Mouse (Mus musculus) lung, adult 2 months (tissue): Measurements from ENCODE around the gene Ndufs2. TPM values are rescaled to one million over a fixed set of nuclear protein-coding genes. Genes with fewer than 3 reads are reported as not detected.
A peak's percentile ranks its signal among the peaks of the same experiment; 100 is the strongest.

Experiments
- DNase-seq: peaks from one replicate; pipeline ENCODE4 v3.0.0; 2022
- H3K4me1 ChIP-seq: fragments of 200-500 bp; 2 replicates; pipeline ENCODE4 v1.6.1; 2011; ENCODE audit warnings: low read length; ENCODE audit not compliant: control insufficient read depth, insufficient read depth
- H3K4me3 ChIP-seq: fragments of 200-500 bp; replicated peaks from 2 replicates; pipeline ENCODE3; 2011; ENCODE audit warnings: low read depth, mild to moderate bottlenecking, control low read depth, low read length; ENCODE audit errors: extremely low read depth
- CTCF ChIP-seq: fragments of 200-500 bp; IDR thresholded peaks from 2 replicates; pipeline ENCODE4 v1.5.1; 2011; ENCODE audit warnings: mild to moderate bottlenecking, low read length, control low read depth; ENCODE audit not compliant: insufficient read depth
- POLR2A ChIP-seq: fragments of 200-500 bp; IDR thresholded peaks from 2 replicates; pipeline ENCODE4 v1.6.1; 2011; ENCODE audit warnings: low read depth, mild to moderate bottlenecking, control low read depth, low read length, borderline replicate concordance; ENCODE audit errors: extremely low read depth
- WGBS: fragments of 180-500 bp; shearing (Covaris S2); methylation state at CpG from one replicate; pipeline ENCODE4 v1.1.7; 2018; 5-methylcytosine and 5-hydroxymethylcytosine counted together
- polyA plus RNA-seq: library from polyadenylated mRNA; depleted of rRNA; stranded (reverse); fragments of >200 nt; gene quantifications from 2 replicates; pipeline ENCODE4 v1.2.3, GENCODE M21; 2012

Gene Ndufs2
- polyA plus RNA-seq, 1 experiment: 118 TPM

DNA sequence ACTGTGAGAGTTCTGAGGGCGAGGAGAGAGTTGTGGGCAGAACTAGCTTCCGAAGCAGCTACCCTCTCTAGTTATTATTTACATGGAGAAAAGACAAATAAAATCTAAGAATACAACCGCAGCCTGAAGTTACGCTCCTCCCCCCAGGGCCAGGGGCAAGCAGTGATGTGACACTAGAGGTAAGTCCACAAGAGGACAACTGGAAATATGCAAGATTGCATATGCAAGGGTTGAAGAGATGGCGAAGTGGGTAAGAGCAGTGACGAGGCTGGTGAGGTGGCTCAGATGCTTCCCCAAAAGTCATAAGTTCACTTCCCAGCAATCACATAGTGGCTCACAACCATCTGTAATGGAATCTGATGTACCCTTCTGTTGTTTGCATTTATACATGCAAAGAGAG lies 28.0 kb downstream of the Ndufs2 start:
- H3K4me1 ChIP-seq: peaks cover 9% of the 10 kb centered on the region
- 52% methylated on average over 6 of the region's 6 CpGs for WGBS
- DNase-seq: no peak
- TF ChIP-seq CTCF: no peak
- no peak for TF ChIP-seq POLR2A
- peak overlapping the region; percentile 19 for H3K4me3 ChIP-seq

- Histone ChIP-seq H3K4me1 (peaks cover 9% of the 10 kb centered on the region), H3K4me3 (peak within 1 kb of the TSS; percentile 79)
- WGBS: 1% methylated on average over 28 of the region's 28 CpGs
- TF ChIP-seq POLR2A: peak; percentile 55; the same call in 1 of the 2 replicates
- no peak for TF ChIP-seq CTCF
- peak; percentile 85 for DNase-seq
These were observed 28.7 kb downstream of the Ndufs2 start, which contains the start of gene Tomm40l for GRCm38 (mm10) chr1:171222238-171223155. TSS of gene Tomm40l (minus strand) at chr1:171222514.

- H3K4me3 ChIP-seq: peak overlapping the region; percentile 79
- peaks cover 9% of the 10 kb centered on the region for H3K4me1 ChIP-seq
- DNase-seq: no peak
- WGBS: 5% methylated on average over 22 of the region's 22 CpGs
- TF ChIP-seq POLR2A (no peak), CTCF (no peak)
These were observed 29.7 kb downstream of the Ndufs2 start for GRCm38 (mm10) chr1:171221281-171222193.

- H3K4me3 ChIP-seq: no peak overlapping the region
These were observed 30.3 kb downstream of the Ndufs2 start for GRCm38 (mm10) chr1:171220871-171221270.

DNA sequence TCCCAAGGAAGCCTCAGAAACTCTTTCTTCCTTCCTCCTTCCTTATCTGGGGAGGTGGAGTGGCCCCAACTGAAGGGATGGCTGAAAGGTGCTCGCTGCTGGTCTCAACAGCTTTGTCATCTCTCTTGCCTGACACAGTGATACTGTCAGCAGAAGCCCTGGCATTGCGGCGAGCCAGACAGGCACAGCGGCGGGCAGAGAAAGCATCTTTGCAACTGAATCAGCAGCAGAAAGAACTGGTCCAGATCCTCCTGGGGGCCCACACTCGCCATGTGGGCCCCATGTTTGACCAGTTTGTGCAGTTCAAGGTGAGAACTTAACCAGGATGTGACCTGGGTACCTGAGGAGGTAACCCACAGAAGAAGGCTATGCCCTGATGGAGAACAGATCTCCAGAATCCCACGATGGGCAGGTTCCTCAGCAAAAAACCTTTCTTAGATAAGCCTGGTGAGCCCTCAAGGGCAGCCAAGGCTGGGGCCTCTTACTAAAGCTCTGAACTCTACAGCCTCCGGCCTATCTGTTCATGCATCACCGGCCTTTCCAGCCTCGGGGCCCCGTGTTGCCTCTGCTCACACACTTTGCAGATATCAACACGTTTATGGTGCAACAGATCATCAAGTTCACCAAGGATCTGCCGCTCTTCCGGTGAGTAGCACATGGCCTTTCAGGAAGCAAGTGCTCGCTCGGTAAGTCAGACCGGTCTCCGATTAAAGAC lies 34.8 kb downstream of the Ndufs2 start:
- Histone ChIP-seq H3K4me3 (no peak overlapping the region), H3K4me1 (peaks cover 5% of the 10 kb centered on the region)
- WGBS: 84% methylated on average over 18 of the region's 18 CpGs
- TF ChIP-seq CTCF (no peak), POLR2A (no peak)
- DNase-seq: no peak

More at GRCm38 (mm10) chr1:171220871-171221270, 30.3 kb downstream of the Ndufs2 start:
- 6% methylated on average over 10 of the region's 10 CpGs for WGBS
- peaks cover 9% of the 10 kb centered on the region for H3K4me1 ChIP-seq
- no peak for TF ChIP-seq POLR2A
- TF ChIP-seq CTCF: peak; percentile 94
- DNase-seq: peak; percentile 87

- H3K4me1 ChIP-seq: no peaks in the 10 kb centered on the region
- no peak within 1 kb of the TSS for H3K4me3 ChIP-seq
- TF ChIP-seq CTCF (no peak), POLR2A (no peak)
- 72% methylated on average over 10 of the region's 10 CpGs for WGBS
- DNase-seq: no peak
These were observed 37.2 kb downstream of the Ndufs2 start, which contains the start of gene Nr1i3 for GRCm38 (mm10) chr1:171213801-171214496. TSS of gene Nr1i3 (plus strand) at chr1:171213970.

DNA sequence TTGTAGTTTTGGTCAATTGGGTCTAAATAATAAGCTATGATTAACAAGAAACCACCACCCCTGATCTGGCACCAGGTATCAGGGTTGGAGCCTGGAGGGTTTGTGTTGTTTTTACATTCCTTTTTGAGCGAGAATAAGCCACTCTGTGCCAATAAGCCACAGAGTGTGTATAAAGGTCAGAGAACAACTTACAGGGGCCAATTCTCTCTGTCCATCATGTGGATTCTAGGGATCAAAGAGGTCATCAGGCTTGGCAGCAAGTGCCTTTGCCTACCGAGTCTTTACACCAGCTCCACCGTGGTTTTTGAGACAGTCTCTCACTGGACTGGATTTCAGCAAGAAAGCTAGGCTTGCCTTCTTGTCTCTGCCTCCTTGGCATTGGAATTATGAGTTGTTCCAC lies 38.3 kb downstream of the Ndufs2 start:
- TF ChIP-seq POLR2A (no peak), CTCF (no peak)
- Histone ChIP-seq H3K4me3 (no peak overlapping the region), H3K4me1 (no peaks in the 10 kb centered on the region)
- DNase-seq: no peak
- WGBS: 59% methylated on average over 3 of the region's 3 CpGs

GRCm38 (mm10) chr1:171209409-171209808 lies 41.8 kb downstream of the Ndufs2 start:
- WGBS: 43% methylated on average over 4 of the region's 4 CpGs
- DNase-seq: no peak
- no peak for TF ChIP-seq POLR2A
- TF ChIP-seq CTCF: no peak

More at GRCm38 (mm10) chr1:171209409-171209808, 41.8 kb downstream of the Ndufs2 start:
- H3K4me3 ChIP-seq: no peak overlapping the region
- no peaks in the 10 kb centered on the region for H3K4me1 ChIP-seq
